Mouse (Mus musculus) MEL (cell line): ENCODE data around the gene Zc3h12d. TPM values are rescaled to one million over a fixed set of nuclear protein-coding genes. Genes with fewer than 3 reads are reported as not detected.

ENCODE experiments used
- DNase-seq: peaks from one replicate; pipeline ENCODE4 v3.0.0; 2011; ENCODE audit warnings: low read depth, low spot score
- H3K27ac ChIP-seq: 2 replicates; pipeline ENCODE4 v1.5.1; 2012; ENCODE audit warnings: low read depth, mild to moderate bottlenecking, control low read depth, low read length, moderate library complexity; ENCODE audit not compliant: control insufficient read depth
- H3K27me3 ChIP-seq, 2 experiments: fragments of 150-350 bp in 1 of 2; sonication (generic) in 1 of 2; 2 replicates each; pipeline ENCODE4 v1.6.1; 2012; ENCODE audit warnings: low read length in 2 of 2, mild to moderate bottlenecking in 2 of 2, improper control_type of control experiment in 1 of 2, moderate library complexity in 1 of 2; ENCODE audit not compliant: insufficient read depth in 2 of 2, control insufficient read depth in 1 of 2
- H3K36me3 ChIP-seq, 2 experiments: 2 replicates each; pipeline ENCODE4 v1.6.1; 2012 to 2014; ENCODE audit warnings: low read length in 2 of 2, improper control_type of control experiment in 1 of 2, inconsistent platforms in 1 of 2, mild to moderate bottlenecking in 1 of 2; ENCODE audit not compliant: insufficient read depth in 2 of 2, control insufficient read depth in 1 of 2
- H3K4me1 ChIP-seq, 2 experiments: fragments of 150-350 bp in 1 of 2; sonication (generic) in 1 of 2; 2 replicates each; pipeline ENCODE4 v1.6.1; 2012; ENCODE audit warnings: low read length in 2 of 2, improper control_type of control experiment in 1 of 2, mild to moderate bottlenecking in 1 of 2; ENCODE audit not compliant: insufficient read depth in 2 of 2, control insufficient read depth in 1 of 2
- H3K4me3 ChIP-seq, 2 experiments: fragments of 150-350 bp in 1 of 2; sonication (generic) in 1 of 2; 2 replicates each; pipeline ENCODE4 v1.5.1; 2012; ENCODE audit warnings: low read depth in 2 of 2, low read length in 2 of 2, mild to moderate bottlenecking in 2 of 2, moderate library complexity in 2 of 2, control low read depth in 1 of 2, improper control_type of control experiment in 1 of 2; ENCODE audit not compliant: control insufficient read depth in 1 of 2, insufficient read depth in 1 of 2
- H3K79me2 ChIP-seq: 2 replicates; pipeline ENCODE4 v1.6.1; 2012; ENCODE audit warnings: mild to moderate bottlenecking, low read length, moderate library complexity; ENCODE audit not compliant: control insufficient read depth, poor library complexity, insufficient read depth
- H3K9ac ChIP-seq: 2 replicates; pipeline ENCODE4 v1.6.1; 2012; ENCODE audit warnings: low read depth, mild to moderate bottlenecking, control low read depth, low read length, moderate library complexity; ENCODE audit not compliant: control insufficient read depth, poor library complexity, severe bottlenecking
- H3K9me3 ChIP-seq: fragments of 150-350 bp; sonication (generic); replicated peaks from 2 replicates; pipeline ENCODE4 v1.6.1; 2012; ENCODE audit warnings: mild to moderate bottlenecking, low read length, improper control_type of control experiment, moderate library complexity; ENCODE audit not compliant: insufficient read depth
- CHD1 ChIP-seq: IDR thresholded peaks from 2 replicates; pipeline ENCODE4 v1.6.1; 2012; ENCODE audit warnings: low read depth, mild to moderate bottlenecking, inconsistent platforms, low read length, improper control_type of control experiment
- CHD2 ChIP-seq: IDR thresholded peaks from 2 replicates; pipeline ENCODE4 v1.6.1; 2011; ENCODE audit warnings: low read length, improper control_type of control experiment
- EP300 ChIP-seq, 2 experiments: IDR thresholded peaks; 2 replicates each; pipeline ENCODE4 v1.6.1; 2011; ENCODE audit warnings: improper control_type of control experiment in 2 of 2, low read length in 2 of 2, low read depth in 1 of 2, mild to moderate bottlenecking in 1 of 2
- ETS1 ChIP-seq: IDR thresholded peaks from 2 replicates; pipeline ENCODE4 v1.6.1; 2012; ENCODE audit warnings: low read depth, mild to moderate bottlenecking, inconsistent platforms, low read length, improper control_type of control experiment, moderate library complexity
- GABPA ChIP-seq: IDR thresholded peaks from 2 replicates; pipeline ENCODE4 v1.6.1; 2012; ENCODE audit warnings: low read depth, mild to moderate bottlenecking, inconsistent platforms, low read length, improper control_type of control experiment, moderate library complexity
- HCFC1 ChIP-seq: IDR thresholded peaks from 2 replicates; pipeline ENCODE4 v1.6.1; 2012; ENCODE audit warnings: low read depth, mild to moderate bottlenecking, inconsistent platforms, low read length, improper control_type of control experiment, moderate library complexity
- MAFK ChIP-seq: IDR thresholded peaks from 2 replicates; pipeline ENCODE4 v1.6.1; 2011; ENCODE audit warnings: low read depth, mild to moderate bottlenecking, low read length, improper control_type of control experiment, borderline replicate concordance
- MAX ChIP-seq: IDR thresholded peaks from 2 replicates; pipeline ENCODE4 v1.6.1; 2011; ENCODE audit warnings: low read length, improper control_type of control experiment
- MAZ ChIP-seq: IDR thresholded peaks from 2 replicates; pipeline ENCODE4 v1.6.1; 2012; ENCODE audit warnings: low read depth, mild to moderate bottlenecking, inconsistent platforms, low read length, improper control_type of control experiment
- NELFE ChIP-seq: IDR thresholded peaks from 2 replicates; pipeline ENCODE4 v1.6.1; 2011; ENCODE audit warnings: low read depth, low read length, improper control_type of control experiment
- NRF1 ChIP-seq: IDR thresholded peaks from 2 replicates; pipeline ENCODE4 v1.6.1; 2014; ENCODE audit warnings: low read depth, mild to moderate bottlenecking, inconsistent platforms, low read length, improper control_type of control experiment, moderate library complexity; ENCODE audit not compliant: poor library complexity, insufficient read depth, severe bottlenecking
- POLR2AphosphoS5 ChIP-seq: IDR thresholded peaks from 2 replicates; pipeline ENCODE4 v1.6.1; 2012; ENCODE audit warnings: low read depth, borderline replicate concordance, mild to moderate bottlenecking, inconsistent platforms, low read length, moderate library complexity, mixed read lengths
- RAD21 ChIP-seq: IDR thresholded peaks from 2 replicates; pipeline ENCODE4 v1.6.1; 2011; ENCODE audit warnings: mild to moderate bottlenecking, low read depth, low read length, improper control_type of control experiment
- SIN3A ChIP-seq: IDR thresholded peaks from 2 replicates; pipeline ENCODE4 v1.6.1; 2012; ENCODE audit warnings: low read length, improper control_type of control experiment, inconsistent platforms
- TCF12 ChIP-seq: IDR thresholded peaks from 2 replicates; pipeline ENCODE4 v1.6.1; 2014; ENCODE audit warnings: low read depth, mild to moderate bottlenecking, inconsistent platforms, low read length, improper control_type of control experiment, moderate library complexity
- ZC3H11A ChIP-seq: IDR thresholded peaks from 2 replicates; pipeline ENCODE4 v1.6.1; 2012; ENCODE audit warnings: low read depth, mild to moderate bottlenecking, inconsistent platforms, low read length, improper control_type of control experiment
- ZKSCAN1 ChIP-seq: IDR thresholded peaks from 2 replicates; pipeline ENCODE4 v1.6.1; 2012; ENCODE audit warnings: low read depth, mild to moderate bottlenecking, inconsistent platforms, low read length, improper control_type of control experiment, moderate library complexity
- polyA plus RNA-seq, 2 experiments: library from polyadenylated mRNA; stranded (reverse) in 1 of 2; unstranded in 1 of 2; fragments of >175 nt in 1 of 2; fragments of >200 nt in 1 of 2; gene quantifications; 2 replicates each; pipeline versions ENCODE4 v1.2.1 to v1.2.4; 2012; ENCODE audit warnings: low replicate concordance in 2 of 2, low read depth in 1 of 2; ENCODE audit not compliant: insufficient read length in 2 of 2, insufficient read depth in 1 of 2, missing spikeins in 1 of 2
- total RNA-seq: library from RNA; depleted of rRNA; stranded (reverse); fragments of 300-350 nt; gene quantifications from 2 replicates; pipeline ENCODE4 v1.2.3, GENCODE M21; 2012

Zc3h12d gene
- total and polyA plus RNA-seq, 3 experiments: not detected

DNA sequence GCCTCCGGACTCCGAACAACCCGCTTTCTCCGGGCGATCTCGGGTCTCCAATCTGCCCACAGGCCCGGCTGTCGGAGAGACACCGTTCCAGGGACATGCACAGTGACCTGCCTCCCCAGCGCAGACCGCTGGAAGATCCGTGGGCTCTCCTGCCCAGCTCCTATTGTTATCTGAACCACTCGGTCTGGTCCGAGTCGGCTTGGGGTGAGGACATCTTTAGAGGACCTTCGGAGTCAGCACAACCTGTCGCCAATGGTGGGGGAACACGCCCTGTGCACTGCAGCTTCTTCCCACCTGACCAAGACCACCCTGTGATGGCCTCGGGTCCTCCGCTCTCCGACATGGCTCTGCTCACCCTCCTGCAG is 35.4 kb downstream of the Zc3h12d start:
- Histone ChIP-seq H3K4me1 (no peaks in the 10 kb centered on the region), H3K9ac (no peak overlapping the region), H3K27ac (no peak overlapping the region), H3K36me3 (no peaks in the 10 kb centered on the region), H3K9me3 (no peaks in the 10 kb centered on the region), H3K27me3 (no peaks in the 10 kb centered on the region), H3K4me3 (no peak overlapping the region), H3K79me2 (no peaks in the 10 kb centered on the region)
- no peak for DNase-seq
- TF ChIP-seq MAX: no peak
- no peak for TF ChIP-seq ZC3H11A
- TF ChIP-seq MAFK: no peak

DNA sequence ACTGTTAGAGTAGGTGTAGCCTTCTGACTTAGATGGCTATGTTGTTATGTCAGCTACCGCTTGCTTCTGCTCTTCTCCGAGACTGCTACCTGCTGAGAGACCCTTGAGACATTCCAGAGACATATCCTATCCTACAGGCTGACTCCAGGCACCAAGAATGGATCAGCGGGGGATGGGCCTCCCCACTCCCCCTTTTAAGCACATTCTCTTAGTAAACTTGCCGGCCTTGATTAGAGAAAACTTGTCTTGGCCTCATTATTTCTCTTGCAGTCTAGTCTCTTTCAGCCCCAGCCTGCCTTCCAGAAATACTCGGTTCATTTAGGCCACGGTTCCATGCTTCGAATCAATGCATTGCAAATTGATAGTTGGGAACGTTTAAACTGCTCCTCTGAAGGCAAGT is 37.5 kb downstream of the Zc3h12d start:
- Histone ChIP-seq H3K4me3 (no peak overlapping the region), H3K9me3 (no peaks in the 10 kb centered on the region), H3K4me1 (no peaks in the 10 kb centered on the region; a peak in 1 of 4 replicates), H3K36me3 (no peaks in the 10 kb centered on the region), H3K9ac (no peak overlapping the region), H3K27me3 (no peaks in the 10 kb centered on the region)
- no peak for DNase-seq
- TF ChIP-seq NELFE: no peak
- no peak for TF ChIP-seq RAD21
- TF ChIP-seq SIN3A: no peak
- no peak for TF ChIP-seq ZC3H11A
- no peak for TF ChIP-seq TCF12
- TF ChIP-seq ZKSCAN1: no peak
- no peak for TF ChIP-seq GABPA
- no peak for TF ChIP-seq CHD2
- TF ChIP-seq NRF1: no peak
- TF ChIP-seq ETS1: no peak
- no peak for TF ChIP-seq MAFK
- TF ChIP-seq EP300 (IDR thresholded peaks at IDR 0.05; ENCODE audit: low read depth in 1 of 2, low read length in 2 of 2): no peak
- TF ChIP-seq POLR2AphosphoS5: no peak
- no peak for TF ChIP-seq CHD1
- no peak for TF ChIP-seq MAZ
- TF ChIP-seq HCFC1: no peak
- TF ChIP-seq, all 39 proteins: peak for 0
- Histone ChIP-seq H3K27ac (no peak overlapping the region), H3K79me2 (no peaks in the 10 kb centered on the region)
